Mouse (Mus musculus) MEL (cell line): ENCODE data around the gene Rdh1.

Experiments used
- CTCF ChIP-seq, 3 experiments: IDR thresholded peaks in 2 of 3; conservative IDR thresholded peaks in 1 of 3; 2 replicates each; pipeline ENCODE4 v1.5.1; 2011 to 2012; ENCODE audit warnings: low read length in 3 of 3, low read depth in 2 of 3, mild to moderate bottlenecking in 2 of 3, improper control_type of control experiment in 1 of 3, inconsistent platforms in 1 of 3, mixed read lengths in 1 of 3, moderate library complexity in 1 of 3; ENCODE audit not compliant: control insufficient read depth in 1 of 3, insufficient read depth in 1 of 3, poor library complexity in 1 of 3, severe bottlenecking in 1 of 3
- MAX ChIP-seq: IDR thresholded peaks from 2 replicates; pipeline ENCODE4 v1.6.1; 2011; ENCODE audit warnings: low read length, improper control_type of control experiment

DNA sequence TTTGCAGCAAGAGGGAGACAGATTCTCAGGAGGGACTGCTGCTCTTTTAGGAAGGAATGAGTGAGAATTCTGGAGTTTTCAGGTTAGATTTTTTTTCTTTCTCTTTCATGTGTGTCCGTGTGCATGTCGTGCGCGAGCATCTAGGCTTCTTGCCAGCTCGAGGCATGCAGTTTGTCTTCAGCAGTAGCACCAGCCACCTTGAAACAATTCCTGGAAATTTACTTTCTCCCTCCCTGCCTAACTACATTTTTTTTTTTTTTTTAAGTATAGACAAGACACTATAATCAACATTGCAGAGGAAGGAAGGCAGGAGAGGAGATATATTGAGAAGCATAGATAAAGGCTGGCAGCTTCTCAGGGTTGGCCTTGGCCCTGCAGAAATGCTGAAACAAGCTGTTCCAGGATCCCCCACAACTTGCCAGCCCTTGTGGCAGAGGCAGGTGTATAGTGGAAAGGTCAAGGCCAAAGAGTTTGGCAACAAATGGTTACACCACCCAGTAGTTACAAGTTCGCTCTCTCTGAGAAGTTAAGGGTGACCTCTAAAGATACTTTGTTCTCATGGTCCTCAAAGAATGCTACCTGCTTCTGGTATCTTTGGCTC lies 4.9 kb upstream of the Rdh1 start:
- TF ChIP-seq MAX (no peak), CTCF (IDR thresholded peaks at IDR 0.05 in 2 of 3, conservative IDR thresholded peaks at IDR 0.05 in 1 of 3; ENCODE audit: control insufficient read depth in 1 of 3, insufficient read depth in 1 of 3, low read depth in 2 of 3, low read length in 3 of 3, poor library complexity in 1 of 3, severe bottlenecking in 1 of 3) (no peak)
